Mouse (Mus musculus) stomach, embryonic 14.5 days (tissue): ENCODE data around the gene Pgm2l1. TPM values are rescaled to one million over a fixed set of nuclear protein-coding genes. Genes with fewer than 3 reads are reported as not detected.

Experiments used
- ATAC-seq: fragments of 200-750 bp; cut with Nextera tagmentation; 2 replicates; pipeline ENCODE4 v1.8.0; 2017; ENCODE audit warnings: low read depth, moderate TSS enrichment; ENCODE audit not compliant: insufficient number of reproducible peaks, insufficient read depth, low FRiP score
- H3K27ac ChIP-seq: fragments of 300-500 bp; sonication (generic); 2 replicates; pipeline ENCODE4 v1.5.1; 2014; ENCODE audit warnings: mild to moderate bottlenecking, low read length, moderate library complexity, mixed read lengths
- H3K27me3 ChIP-seq: fragments of 300-500 bp; sonication (generic); 2 replicates; pipeline ENCODE4 v1.6.1; 2014; ENCODE audit warnings: low read length, control low read depth, mixed read lengths; ENCODE audit not compliant: control insufficient read depth, insufficient read depth
- H3K36me3 ChIP-seq: fragments of 300-500 bp; sonication (generic); 2 replicates; pipeline ENCODE4 v1.6.1; 2014; ENCODE audit warnings: mild to moderate bottlenecking, control low read depth, low read length, moderate library complexity, mixed read lengths; ENCODE audit not compliant: control insufficient read depth, insufficient read depth
- H3K4me1 ChIP-seq: fragments of 300-500 bp; sonication (generic); 2 replicates; pipeline ENCODE4 v1.6.1; 2014; ENCODE audit warnings: low read length, control low read depth, mixed read lengths; ENCODE audit not compliant: control insufficient read depth, insufficient read depth
- H3K4me2 ChIP-seq: fragments of 300-500 bp; sonication (generic); replicated peaks from 2 replicates; pipeline ENCODE4 v1.6.1; 2014; ENCODE audit warnings: low read depth, low read length, control low read depth
- H3K4me3 ChIP-seq: fragments of 300-500 bp; sonication (generic); 2 replicates; pipeline ENCODE4 v1.5.1; 2014; ENCODE audit warnings: low read depth, low read length, control low read depth
- H3K9ac ChIP-seq: fragments of 300-500 bp; sonication (generic); replicated peaks from 2 replicates; pipeline ENCODE4 v1.6.1; 2014; ENCODE audit warnings: low read depth, mild to moderate bottlenecking, control low read depth, low read length, moderate library complexity, mixed read lengths
- H3K9me3 ChIP-seq: fragments of 300-500 bp; sonication (generic); 2 replicates; pipeline ENCODE4 v1.6.1; 2016; ENCODE audit warnings: low read depth, low read length, control low read depth; ENCODE audit not compliant: control insufficient read depth
- WGBS: fragments of 180-500 bp; shearing (Covaris S2); extraction: QIAGEN DNeasy Blood & Tissue Kit; methylation state at CpG from one replicate; pipeline ENCODE4 v1.1.7; 2014; 5-methylcytosine and 5-hydroxymethylcytosine counted together
- polyA plus RNA-seq: library from polyadenylated mRNA; unstranded; fragments of >200 nt; fragmentation: Nextera tagmentation; extraction: Ambion mirVana; gene quantifications from 2 replicates; pipeline ENCODE4 v1.2.1, GENCODE M21; 2014

Gene Pgm2l1
- 4.3 and 4.6 TPM in 2 replicates for polyA plus RNA-seq

- Histone ChIP-seq H3K4me1 (peaks cover 5% of the 10 kb centered on the region; the same call in 1 of the 2 replicates), H3K27me3 (no peaks in the 10 kb centered on the region), H3K9me3 (no peaks in the 10 kb centered on the region), H3K4me3 (peak within 1 kb of the TSS; percentile 75), H3K36me3 (no peaks in the 10 kb centered on the region), H3K9ac (peak within 1 kb of the TSS; percentile 57), H3K4me2 (peak within 1 kb of the TSS; percentile 100), H3K27ac (peak within 1 kb of the TSS; percentile 56)
- WGBS = under 1% methylated on average over 71 of the region's 72 CpGs
- peak; percentile 98 for ATAC-seq
Observed at GRCm38 (mm10) chr7:100227158-100227875, at the start of gene Pgm2l1. Gene Pgm2l1, plus strand, starts transcription at chr7:100227394.

- Histone ChIP-seq H3K4me3 (peak overlapping the region; percentile 36), H3K27me3 (0 out of 2 replicates have a peak, but pooled peaks cover 11% of the 10 kb centered on the region), H3K4me2 (peak overlapping the region; percentile 61), H3K36me3 (no peaks in the 10 kb centered on the region), H3K9me3 (no peaks in the 10 kb centered on the region), H3K4me1 (peaks cover 7% of the 10 kb centered on the region), H3K27ac (no peak overlapping the region), H3K9ac (no peak overlapping the region)
- ATAC-seq = peak; percentile 87
- WGBS = 7% methylated on average over 30 of the region's 30 CpGs
Observed at GRCm38 (mm10) chr7:100178016-100178890, 48.9 kb upstream of the Pgm2l1 start.

- Histone ChIP-seq H3K4me2 (peak overlapping the region; percentile 61), H3K27ac (no peak overlapping the region), H3K27me3 (0 out of 2 replicates have a peak, but pooled peaks cover 11% of the 10 kb centered on the region), H3K9ac (no peak overlapping the region), H3K4me3 (peak overlapping the region; percentile 36), H3K36me3 (no peaks in the 10 kb centered on the region), H3K9me3 (no peaks in the 10 kb centered on the region), H3K4me1 (peaks cover 7% of the 10 kb centered on the region)
- WGBS = 1% methylated on average over 15 of the region's 15 CpGs
- ATAC-seq = 0 out of 2 replicates have a peak, but pooled peaks have one; percentile 40
Observed at GRCm38 (mm10) chr7:100178891-100179233, 48.3 kb upstream of the Pgm2l1 start.

DNA sequence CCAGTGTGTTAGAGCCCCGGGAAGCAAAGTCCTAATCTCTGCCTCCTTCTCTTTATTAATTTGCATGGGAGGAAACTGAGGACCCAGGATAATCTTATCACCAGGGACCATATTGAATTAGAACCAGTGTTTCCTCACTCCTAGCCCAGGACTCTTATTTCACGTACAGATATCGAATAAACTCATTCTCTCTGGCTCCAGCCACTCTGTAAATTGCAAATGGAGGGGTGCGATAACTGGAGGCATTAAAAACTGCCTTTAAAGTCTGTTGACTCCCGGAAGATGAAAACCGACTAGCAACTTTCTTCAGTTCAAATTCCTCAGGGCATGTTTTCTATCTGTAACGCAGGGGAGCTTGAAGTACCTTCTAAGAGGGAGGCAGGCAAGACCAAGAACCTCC lies 47.8 kb upstream of the Pgm2l1 start:
- no peaks in the 10 kb centered on the region for H3K36me3 ChIP-seq
- 59% methylated on average over 7 of the region's 7 CpGs for WGBS
- H3K9ac ChIP-seq = no peak overlapping the region
- no peak overlapping the region for H3K27ac ChIP-seq
- H3K9me3 ChIP-seq = no peaks in the 10 kb centered on the region
- H3K4me2 ChIP-seq = peak overlapping the region; percentile 61
- H3K4me3 ChIP-seq = peak overlapping the region; percentile 36
- H3K4me1 ChIP-seq = peaks cover 7% of the 10 kb centered on the region
- ATAC-seq = no peak
- 0 out of 2 replicates have a peak, but pooled peaks cover 11% of the 10 kb centered on the region for H3K27me3 ChIP-seq

DNA sequence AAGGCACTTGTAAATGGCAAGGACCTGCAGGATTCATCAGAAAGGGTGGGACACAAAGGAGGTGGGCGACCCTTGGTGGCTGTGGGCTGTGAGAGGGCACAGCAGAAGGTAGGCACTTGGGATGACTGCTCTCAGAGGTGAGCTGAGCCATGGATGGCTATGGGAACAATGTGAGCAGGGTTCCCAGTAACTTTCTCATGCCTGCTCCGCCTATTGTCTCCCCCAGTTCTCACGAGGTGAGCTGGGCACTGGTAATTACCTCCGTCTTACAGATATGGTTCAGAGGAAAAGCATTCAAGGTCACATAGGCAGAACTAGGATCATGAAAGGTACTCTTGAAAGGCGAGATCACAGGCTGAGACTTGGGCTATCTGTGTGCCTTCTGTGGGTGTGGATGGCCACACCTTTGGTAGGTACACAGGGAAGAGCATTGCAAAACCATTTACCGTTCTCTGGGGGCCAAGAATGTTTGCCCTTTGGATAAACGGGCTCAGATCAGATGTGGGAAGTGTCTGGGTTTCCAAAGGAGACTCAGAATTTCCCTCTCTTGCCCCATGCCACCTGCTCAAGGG lies 47.3 kb upstream of the Pgm2l1 start:
- H3K9ac ChIP-seq = no peak overlapping the region
- no peak overlapping the region for H3K4me3 ChIP-seq
- peaks cover 7% of the 10 kb centered on the region for H3K4me1 ChIP-seq
- no peaks in the 10 kb centered on the region for H3K36me3 ChIP-seq
- WGBS = 57% methylated on average over 7 of the region's 7 CpGs
- H3K9me3 ChIP-seq = no peaks in the 10 kb centered on the region
- peak; percentile 38; the same call in 1 of the 2 replicates for ATAC-seq
- no peak overlapping the region for H3K27ac ChIP-seq
- H3K27me3 ChIP-seq = 0 out of 2 replicates have a peak, but pooled peaks cover 11% of the 10 kb centered on the region
- peak overlapping the region; percentile 61; the same call in 1 of the 2 replicates for H3K4me2 ChIP-seq

DNA sequence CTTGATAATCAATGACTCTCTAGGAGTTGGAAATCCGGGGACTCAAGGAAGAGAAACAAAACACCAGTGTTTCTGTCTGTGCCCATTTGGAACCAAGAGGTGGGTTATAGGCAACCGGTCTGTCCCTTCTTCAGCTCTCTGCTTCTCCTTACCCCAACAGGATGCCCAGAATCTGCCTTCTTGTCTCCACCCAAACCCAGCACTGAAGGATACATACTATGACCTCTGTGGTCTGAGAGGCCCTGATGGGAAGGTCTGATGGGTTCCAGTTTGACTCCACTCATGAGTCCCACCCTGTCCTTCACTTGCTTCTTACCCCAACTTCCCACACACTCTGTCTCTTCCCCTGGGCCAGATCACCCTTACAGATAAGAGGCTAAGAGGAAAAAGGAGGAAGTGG lies 46.0 kb upstream of the Pgm2l1 start:
- H3K4me2 ChIP-seq = no peak overlapping the region
- no peak overlapping the region for H3K9ac ChIP-seq
- 0 out of 2 replicates have a peak, but pooled peaks cover 11% of the 10 kb centered on the region for H3K27me3 ChIP-seq
- no peaks in the 10 kb centered on the region for H3K9me3 ChIP-seq
- H3K27ac ChIP-seq = no peak overlapping the region
- WGBS = 85% methylated on average over 2 of the region's 2 CpGs
- no peak overlapping the region for H3K4me3 ChIP-seq
- no peak for ATAC-seq
- H3K36me3 ChIP-seq = no peaks in the 10 kb centered on the region
- peaks cover 7% of the 10 kb centered on the region for H3K4me1 ChIP-seq

GRCm38 (mm10) chr7:100181614-100182013 lies 45.6 kb upstream of the Pgm2l1 start:
- Histone ChIP-seq H3K4me2 (no peak overlapping the region), H3K9ac (no peak overlapping the region), H3K36me3 (no peaks in the 10 kb centered on the region), H3K4me3 (no peak overlapping the region), H3K4me1 (peaks cover 7% of the 10 kb centered on the region), H3K27me3 (0 out of 2 replicates have a peak, but pooled peaks cover 11% of the 10 kb centered on the region), H3K27ac (no peak overlapping the region), H3K9me3 (no peaks in the 10 kb centered on the region)
- 87% methylated on average over 3 of the region's 3 CpGs for WGBS
- ATAC-seq = no peak

DNA sequence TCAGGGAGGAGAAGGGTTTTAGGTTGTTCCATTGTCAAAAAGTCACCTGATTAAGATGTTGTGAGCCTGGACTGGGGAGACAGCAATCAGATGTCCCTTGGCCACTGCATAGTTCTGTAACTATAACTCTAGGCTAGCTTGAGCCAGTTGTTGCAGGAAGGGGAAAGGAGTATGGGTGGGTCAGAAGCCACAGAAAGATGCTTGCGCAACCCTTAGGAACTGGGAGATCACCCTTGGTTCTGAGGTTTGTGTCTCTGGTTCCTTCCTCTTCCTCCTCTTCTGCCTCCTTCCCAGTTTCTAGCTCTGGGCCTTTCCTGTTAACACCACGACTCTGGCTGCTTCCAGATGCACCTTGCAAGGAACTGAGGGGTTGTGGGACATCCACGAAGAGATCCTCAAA lies 44.8 kb upstream of the Pgm2l1 start:
- no peak overlapping the region for H3K4me3 ChIP-seq
- ATAC-seq = no peak
- no peak overlapping the region for H3K27ac ChIP-seq
- no peak overlapping the region for H3K4me2 ChIP-seq
- 87% methylated on average over 3 of the region's 3 CpGs for WGBS
- H3K27me3 ChIP-seq = 0 out of 2 replicates have a peak, but pooled peaks cover 8% of the 10 kb centered on the region
- no peaks in the 10 kb centered on the region for H3K9me3 ChIP-seq
- H3K4me1 ChIP-seq = peaks cover 7% of the 10 kb centered on the region
- H3K9ac ChIP-seq = no peak overlapping the region
- H3K36me3 ChIP-seq = no peaks in the 10 kb centered on the region
